Mouse (Mus musculus) liver, embryonic 15.5 days (tissue): Measurements from ENCODE around the gene Sugt1. TPM values are rescaled to one million over a fixed set of nuclear protein-coding genes. Genes with fewer than 3 reads are reported as not detected.

ENCODE experiments used
- ATAC-seq: fragments of 200-750 bp; cut with Nextera tagmentation; 2 replicates; pipeline ENCODE4 v1.8.0; 2017; ENCODE audit warnings: moderate number of reproducible peaks, mild to moderate bottlenecking, moderate library complexity; ENCODE audit not compliant: insufficient read depth
- H3K27ac ChIP-seq: fragments of 300-500 bp; sonication (generic); replicated peaks from 2 replicates; pipeline ENCODE4 v1.5.1; 2015; ENCODE audit warnings: mild to moderate bottlenecking, inconsistent platforms
- H3K27me3 ChIP-seq: fragments of 300-500 bp; sonication (generic); 2 replicates; pipeline ENCODE4 v1.6.1; 2015; ENCODE audit warnings: mild to moderate bottlenecking, inconsistent platforms
- H3K36me3 ChIP-seq: fragments of 300-500 bp; sonication (generic); replicated peaks from 2 replicates; pipeline ENCODE4 v1.6.1; 2015; ENCODE audit warnings: moderate library complexity, mild to moderate bottlenecking, inconsistent platforms
- H3K4me1 ChIP-seq: fragments of 300-500 bp; sonication (generic); replicated peaks from 2 replicates; pipeline ENCODE4 v1.6.1; 2015; ENCODE audit warnings: inconsistent platforms
- H3K4me2 ChIP-seq: fragments of 300-500 bp; sonication (generic); 2 replicates; pipeline ENCODE4 v1.6.1; 2015; ENCODE audit warnings: moderate library complexity, mild to moderate bottlenecking, inconsistent platforms
- H3K4me3 ChIP-seq: fragments of 300-500 bp; sonication (generic); replicated peaks from 2 replicates; pipeline ENCODE4 v1.5.1; 2015; ENCODE audit warnings: mild to moderate bottlenecking, inconsistent platforms
- H3K9ac ChIP-seq: fragments of 300-500 bp; sonication (generic); 2 replicates; pipeline ENCODE4 v1.6.1; 2015; ENCODE audit warnings: moderate library complexity, mild to moderate bottlenecking, inconsistent platforms
- H3K9me3 ChIP-seq: fragments of 300-500 bp; sonication (generic); replicated peaks from 2 replicates; pipeline ENCODE4 v1.6.1; 2016; ENCODE audit warnings: inconsistent platforms
- WGBS: fragments of 180-500 bp; shearing (Covaris S2); methylation state at CpG from one replicate; pipeline ENCODE4 v1.1.7; 2015; ENCODE audit warnings: mixed read lengths; ENCODE audit not compliant: insufficient replicate concordance; 5-methylcytosine and 5-hydroxymethylcytosine counted together
- polyA plus RNA-seq: library from polyadenylated mRNA; unstranded; fragments of >200 nt; fragmentation: Nextera tagmentation; extraction: Ambion mirVana; gene quantifications from 2 replicates; pipeline ENCODE4 v1.2.1, GENCODE M21; 2015

Sugt1 gene
- polyA plus RNA-seq, 1 experiment from 2014 or later: 34.0 TPM

DNA sequence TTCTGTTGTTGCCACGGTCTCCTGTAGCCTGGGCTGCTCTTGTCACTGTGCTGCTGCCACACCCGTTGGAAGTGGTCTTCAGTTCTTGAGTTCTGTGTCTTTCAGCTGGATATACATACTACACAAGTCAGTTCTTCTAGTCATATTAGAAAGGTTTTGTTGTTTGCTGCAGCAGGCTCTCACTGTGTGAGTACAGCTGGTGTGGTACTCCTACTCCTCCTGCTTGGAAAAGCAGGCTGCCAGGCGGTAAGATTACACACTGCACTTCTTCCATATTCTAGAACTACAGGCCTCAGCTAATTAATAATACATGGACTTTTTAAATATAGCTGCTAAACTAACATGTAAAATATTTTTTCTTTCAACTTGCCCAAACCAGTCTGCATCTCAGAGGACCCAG, 19.4 kb downstream of the Sugt1 start:
- 76% methylated on average over 3 of the region's 3 CpGs for WGBS
- H3K27ac ChIP-seq: no peak overlapping the region
- H3K4me1 ChIP-seq: no peaks in the 10 kb centered on the region
- H3K36me3 ChIP-seq: peaks cover 63% of the 10 kb centered on the region
- no peak overlapping the region for H3K4me2 ChIP-seq
- H3K27me3 ChIP-seq: no peaks in the 10 kb centered on the region
- H3K9ac ChIP-seq: no peak overlapping the region
- H3K4me3 ChIP-seq: no peak overlapping the region
- ATAC-seq: no peak
- no peaks in the 10 kb centered on the region for H3K9me3 ChIP-seq

DNA sequence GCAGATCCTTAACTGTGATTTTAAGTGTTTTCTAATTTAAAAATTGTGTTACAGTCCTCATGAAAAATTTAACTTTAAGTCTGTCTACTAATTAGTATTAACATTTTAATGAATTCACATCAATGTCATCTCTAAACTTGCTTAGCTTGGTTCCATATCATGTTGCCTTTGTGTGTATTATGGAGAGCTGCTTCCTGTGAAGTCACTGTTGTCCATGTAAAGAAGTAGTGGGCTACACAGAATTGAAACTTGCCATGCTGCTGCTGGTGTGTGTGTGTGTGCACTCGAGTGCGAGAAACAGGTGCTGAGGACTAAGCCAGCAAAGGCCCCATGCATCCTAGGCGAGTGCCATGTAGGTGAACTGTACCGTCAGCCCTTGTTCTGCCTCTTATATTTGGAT, 19.9 kb downstream of the Sugt1 start:
- Histone ChIP-seq H3K9ac (no peak overlapping the region), H3K4me1 (no peaks in the 10 kb centered on the region), H3K4me3 (no peak overlapping the region), H3K4me2 (no peak overlapping the region), H3K36me3 (peaks cover 62% of the 10 kb centered on the region), H3K9me3 (no peaks in the 10 kb centered on the region), H3K27me3 (no peaks in the 10 kb centered on the region), H3K27ac (no peak overlapping the region)
- ATAC-seq: no peak
- WGBS: 84% methylated on average over 4 of the region's 4 CpGs

DNA sequence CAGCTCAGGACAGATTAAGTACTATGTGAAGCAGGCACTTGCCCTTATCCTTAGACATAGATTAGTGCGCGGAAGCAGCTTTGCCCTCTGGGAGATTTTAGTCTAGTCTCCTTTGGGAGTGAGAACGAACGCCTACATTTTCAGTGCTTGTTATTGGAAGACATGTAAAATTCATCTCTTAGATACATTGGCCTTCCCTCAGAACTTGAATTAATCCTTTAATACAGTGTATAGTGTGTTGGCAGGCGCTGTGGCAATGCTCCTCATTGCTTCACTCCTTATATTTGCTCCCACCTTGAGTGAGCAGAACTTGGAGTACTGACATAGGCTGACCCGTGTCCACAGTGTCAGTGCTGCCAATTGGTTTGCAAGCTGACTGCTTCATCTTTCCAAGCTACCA, 20.8 kb downstream of the Sugt1 start:
- Histone ChIP-seq H3K9me3 (no peaks in the 10 kb centered on the region), H3K27me3 (no peaks in the 10 kb centered on the region), H3K4me3 (no peak overlapping the region), H3K27ac (no peak overlapping the region), H3K36me3 (peaks cover 63% of the 10 kb centered on the region), H3K4me1 (no peaks in the 10 kb centered on the region), H3K4me2 (no peak overlapping the region), H3K9ac (no peak overlapping the region)
- WGBS: 79% methylated on average over 6 of the region's 6 CpGs
- no peak for ATAC-seq

DNA sequence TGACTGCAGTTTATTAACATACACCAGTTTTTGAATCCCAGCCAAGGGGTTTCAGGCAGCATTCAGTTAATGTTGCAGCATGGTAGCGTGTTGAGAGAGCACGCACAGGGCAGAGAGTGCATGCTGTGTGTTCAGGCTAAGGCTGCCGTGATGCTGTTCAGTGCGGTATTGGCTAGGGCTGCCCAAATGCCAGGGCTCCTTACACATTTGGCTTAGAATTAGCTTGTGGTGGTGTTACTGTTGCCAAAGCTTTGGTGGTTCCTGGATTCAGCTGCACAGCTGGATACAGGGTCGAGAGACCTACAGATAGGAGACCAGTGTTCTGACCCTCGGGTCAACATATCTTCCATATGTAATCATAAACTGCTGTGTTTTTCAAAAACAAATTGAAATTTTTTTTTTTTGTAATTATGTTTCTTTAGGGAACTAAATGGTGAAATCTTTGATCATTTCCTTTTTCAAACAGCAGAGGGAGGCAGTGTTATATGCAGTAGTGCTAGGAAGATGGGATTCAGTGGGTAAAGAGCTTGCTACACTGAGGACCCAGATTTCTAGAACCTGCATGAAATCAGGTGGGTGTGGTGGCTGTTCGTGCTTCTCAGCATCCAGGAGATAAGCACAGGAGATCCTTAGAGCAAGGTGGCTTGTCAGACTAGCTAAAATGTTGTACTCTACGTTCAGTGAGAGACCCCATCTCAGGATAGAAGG, 29.8 kb downstream of the Sugt1 start:
- Histone ChIP-seq H3K9ac (no peak overlapping the region), H3K4me3 (no peak overlapping the region), H3K4me2 (no peak overlapping the region), H3K9me3 (no peaks in the 10 kb centered on the region), H3K4me1 (peaks cover 8% of the 10 kb centered on the region), H3K27ac (no peak overlapping the region), H3K27me3 (no peaks in the 10 kb centered on the region), H3K36me3 (peaks cover 43% of the 10 kb centered on the region)
- 76% methylated on average over 8 of the region's 8 CpGs for WGBS
- ATAC-seq: no peak

DNA sequence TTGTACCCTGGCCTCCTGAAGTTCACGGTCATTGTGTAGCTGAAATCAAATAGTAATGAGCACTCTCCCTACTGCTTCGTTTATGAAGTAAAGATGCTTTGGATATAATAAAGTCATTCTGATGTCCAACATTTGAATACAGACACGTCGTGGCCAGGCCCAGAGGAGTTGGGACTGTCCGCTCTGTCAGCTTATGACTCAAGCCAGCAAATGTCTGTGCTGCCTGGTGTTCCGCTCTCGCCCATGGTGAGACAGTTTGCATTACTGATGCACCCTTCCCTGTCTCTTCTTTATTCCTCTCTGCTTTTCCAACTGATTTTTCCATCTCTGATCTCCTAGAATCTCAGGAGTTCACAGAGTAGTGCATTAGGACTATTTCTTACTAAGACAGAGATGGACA, 32.3 kb downstream of the Sugt1 start:
- Histone ChIP-seq H3K9me3 (no peaks in the 10 kb centered on the region), H3K9ac (no peak overlapping the region), H3K4me1 (peaks cover 8% of the 10 kb centered on the region), H3K27ac (no peak overlapping the region), H3K27me3 (no peaks in the 10 kb centered on the region), H3K4me3 (no peak overlapping the region), H3K36me3 (peaks cover 34% of the 10 kb centered on the region), H3K4me2 (no peak overlapping the region)
- 85% methylated on average over 7 of the region's 7 CpGs for WGBS
- ATAC-seq: no peak

DNA sequence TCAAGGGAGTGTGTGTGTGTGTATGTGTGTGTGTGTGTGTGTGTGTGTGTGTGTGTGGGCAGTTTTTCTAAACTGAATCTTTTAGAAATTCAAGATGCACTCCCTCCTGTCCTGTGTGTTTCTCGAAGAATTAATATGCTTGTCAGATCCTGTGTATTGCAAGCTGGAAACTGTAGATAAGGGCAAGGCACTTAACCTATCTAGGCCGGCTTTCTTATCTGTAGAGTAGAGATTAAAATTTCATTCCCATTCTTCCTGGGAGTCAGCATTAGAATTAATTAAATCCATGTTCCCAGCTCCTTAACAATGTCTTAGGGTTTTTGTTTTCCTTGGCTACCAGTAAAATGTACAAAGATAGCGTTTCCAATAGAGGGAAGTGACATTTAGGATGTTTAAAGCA, 33.7 kb downstream of the Sugt1 start:
- Histone ChIP-seq H3K27me3 (no peaks in the 10 kb centered on the region), H3K36me3 (peaks cover 40% of the 10 kb centered on the region), H3K9ac (no peak overlapping the region), H3K4me3 (no peak overlapping the region), H3K4me2 (no peak overlapping the region), H3K4me1 (peaks cover 8% of the 10 kb centered on the region), H3K9me3 (no peaks in the 10 kb centered on the region), H3K27ac (no peak overlapping the region)
- WGBS: 37% methylated on average over 3 of the region's 3 CpGs
- 0 out of 2 replicates have a peak, but pooled peaks have one; percentile 42 for ATAC-seq

DNA sequence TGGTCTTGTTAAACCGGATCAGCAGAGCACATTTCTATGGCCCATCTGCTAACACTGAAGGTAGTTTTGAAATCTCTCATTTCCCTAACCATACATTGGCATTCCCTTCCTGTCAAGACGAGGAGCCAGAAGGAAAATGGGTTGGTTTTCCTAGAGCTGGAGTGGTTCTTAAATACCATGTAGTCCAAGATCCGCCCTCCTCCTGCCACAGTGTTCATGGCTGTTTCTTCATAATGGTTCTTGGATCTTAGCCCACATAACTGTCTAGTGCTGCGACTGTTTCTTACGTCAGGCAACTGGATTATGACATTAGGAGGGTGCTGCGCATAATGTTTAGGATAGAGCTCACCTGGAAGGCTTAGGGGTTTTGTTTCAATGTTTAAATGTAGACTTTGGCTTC, 44.8 kb downstream of the Sugt1 start:
- no peak overlapping the region for H3K27ac ChIP-seq
- H3K9ac ChIP-seq: no peak overlapping the region
- no peak overlapping the region for H3K4me2 ChIP-seq
- no peak overlapping the region for H3K4me3 ChIP-seq
- 82% methylated on average over 6 of the region's 6 CpGs for WGBS
- H3K4me1 ChIP-seq: no peaks in the 10 kb centered on the region
- peaks cover 8% of the 10 kb centered on the region; the same call in 1 of the 2 replicates for H3K36me3 ChIP-seq
- H3K9me3 ChIP-seq: no peaks in the 10 kb centered on the region
- H3K27me3 ChIP-seq: no peaks in the 10 kb centered on the region
- no peak for ATAC-seq

DNA sequence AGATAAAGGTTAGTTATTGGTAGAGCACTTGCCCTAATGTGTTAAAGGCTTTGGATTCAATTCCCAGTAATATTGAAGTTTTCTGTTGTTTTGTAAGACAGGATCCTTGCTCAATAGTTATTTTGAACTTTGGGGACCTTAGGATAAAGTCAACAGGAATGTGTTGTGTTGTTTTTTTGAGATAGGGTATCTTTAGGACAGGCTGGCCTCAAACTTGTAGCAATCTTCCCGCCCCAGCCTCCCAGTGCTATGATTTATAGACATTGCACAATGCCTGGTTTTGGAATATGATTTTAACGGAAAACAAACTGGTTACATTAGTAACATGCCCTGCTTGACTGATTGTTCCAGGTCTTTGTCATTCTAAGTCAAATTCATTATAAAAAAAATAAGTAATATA, 45.7 kb downstream of the Sugt1 start:
- WGBS: 67% methylated on average over 2 of the region's 2 CpGs

DNA sequence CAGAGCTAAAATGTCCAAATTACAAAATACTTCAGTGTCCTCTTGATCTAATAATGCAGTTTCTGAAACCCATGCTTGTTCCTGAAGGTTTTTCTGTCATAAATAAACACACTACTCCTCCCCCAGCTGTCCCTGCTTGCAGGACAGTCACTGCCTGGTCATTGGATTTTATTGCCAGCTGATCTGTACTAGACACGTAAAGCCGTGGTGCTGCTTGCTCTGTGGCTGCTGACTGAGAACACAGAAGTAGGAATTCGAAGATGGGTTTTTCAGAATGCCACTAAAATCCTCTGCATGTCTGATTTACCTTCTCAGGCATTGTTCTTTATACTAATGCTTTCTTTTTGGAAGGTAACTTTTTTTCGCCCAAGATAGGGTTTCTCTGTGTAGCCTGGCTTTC, 49.3 kb downstream of the Sugt1 start:
- no peak overlapping the region for H3K27ac ChIP-seq
- H3K9me3 ChIP-seq: no peaks in the 10 kb centered on the region
- ATAC-seq: no peak
- no peaks in the 10 kb centered on the region for H3K27me3 ChIP-seq
- H3K4me2 ChIP-seq: no peak overlapping the region
- WGBS: 59% methylated on average over 4 of the region's 4 CpGs
- H3K36me3 ChIP-seq: no peaks in the 10 kb centered on the region
- no peak overlapping the region for H3K4me3 ChIP-seq
- no peaks in the 10 kb centered on the region for H3K4me1 ChIP-seq
- H3K9ac ChIP-seq: no peak overlapping the region

More for the DNA sequence above, 45.7 kb downstream of the Sugt1 start:
- no peak overlapping the region for H3K9ac ChIP-seq
- no peaks in the 10 kb centered on the region for H3K9me3 ChIP-seq
- H3K4me2 ChIP-seq: no peak overlapping the region
- H3K27me3 ChIP-seq: no peaks in the 10 kb centered on the region
- 0 out of 2 replicates have a peak, but pooled peaks cover 2% of the 10 kb centered on the region for H3K36me3 ChIP-seq
- no peaks in the 10 kb centered on the region for H3K4me1 ChIP-seq
- H3K4me3 ChIP-seq: no peak overlapping the region
- no peak for ATAC-seq
- no peak overlapping the region for H3K27ac ChIP-seq

DNA sequence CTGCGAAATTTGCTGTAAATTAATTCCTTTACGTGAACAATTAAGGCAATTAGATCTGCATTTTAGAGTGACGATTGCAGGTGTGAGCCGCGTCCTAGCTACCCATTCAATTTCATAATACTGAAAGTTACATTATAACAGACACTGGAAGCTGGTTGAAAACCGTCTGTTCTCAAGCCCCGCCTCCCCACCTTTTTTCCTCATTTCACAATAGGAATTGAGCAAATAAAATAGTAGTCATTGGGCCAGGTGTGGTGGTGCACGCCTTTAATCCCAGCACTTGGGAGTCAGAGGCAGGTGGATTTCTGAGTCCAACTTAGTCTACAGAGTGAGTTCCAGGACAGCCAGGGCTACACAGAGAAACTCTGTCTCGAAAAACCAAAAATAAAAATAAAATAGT, 54.6 kb downstream of the Sugt1 start:
- no peak for ATAC-seq
- Histone ChIP-seq H3K9ac (no peak overlapping the region), H3K4me1 (no peaks in the 10 kb centered on the region), H3K27ac (no peak overlapping the region), H3K27me3 (peaks cover 29% of the 10 kb centered on the region), H3K4me2 (no peak overlapping the region), H3K4me3 (no peak overlapping the region), H3K36me3 (no peaks in the 10 kb centered on the region), H3K9me3 (no peaks in the 10 kb centered on the region)
- WGBS: 61% methylated on average over 9 of the region's 9 CpGs

DNA sequence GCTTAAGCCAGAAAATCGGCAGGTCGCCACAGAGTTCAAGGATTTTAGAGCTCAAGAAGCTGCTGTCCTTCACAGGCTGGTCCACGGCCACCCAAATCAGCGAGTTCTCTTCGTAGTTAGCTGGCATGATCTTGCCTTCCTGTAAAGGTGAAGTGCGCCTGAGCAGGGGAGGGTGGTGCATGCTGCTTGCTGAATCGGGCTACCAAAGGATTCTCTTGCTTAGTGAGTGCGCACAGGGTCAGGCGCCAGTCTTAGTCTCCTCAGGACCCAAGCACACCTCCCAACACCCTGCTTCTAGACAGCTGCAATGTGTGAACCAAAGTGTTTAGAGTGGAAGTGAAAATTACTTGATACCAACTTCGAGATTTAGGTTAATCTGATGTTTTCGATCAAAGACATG, 57.9 kb downstream of the Sugt1 start:
- no peaks in the 10 kb centered on the region for H3K4me1 ChIP-seq
- H3K4me3 ChIP-seq: no peak overlapping the region
- H3K9ac ChIP-seq: no peak overlapping the region
- H3K27ac ChIP-seq: no peak overlapping the region
- ATAC-seq: no peak
- H3K36me3 ChIP-seq: no peaks in the 10 kb centered on the region
- H3K27me3 ChIP-seq: peaks cover 29% of the 10 kb centered on the region
- WGBS: 15% methylated on average over 11 of the region's 11 CpGs
- no peaks in the 10 kb centered on the region for H3K9me3 ChIP-seq
- no peak overlapping the region for H3K4me2 ChIP-seq

DNA sequence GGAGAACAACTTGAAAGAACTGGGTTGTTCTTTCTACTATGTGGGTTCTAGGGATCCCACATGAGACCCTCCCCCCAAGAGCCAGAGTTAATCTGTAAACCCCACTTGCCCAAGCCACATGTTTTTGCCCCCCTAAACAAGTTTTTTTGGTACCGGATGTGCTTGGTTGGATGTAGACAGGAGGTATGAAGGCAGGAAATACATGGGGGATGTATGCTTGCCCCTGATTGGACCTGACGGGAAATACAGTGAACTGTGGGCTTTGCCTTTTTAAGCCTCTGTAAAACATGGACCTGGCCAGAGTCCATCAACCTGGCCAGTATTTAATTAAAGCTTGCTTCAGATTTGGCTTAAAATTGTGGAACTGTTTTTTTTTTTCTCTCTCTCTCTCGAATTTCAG, 62.2 kb downstream of the Sugt1 start:
- Histone ChIP-seq H3K9me3 (no peaks in the 10 kb centered on the region), H3K4me2 (no peak overlapping the region), H3K4me3 (no peak overlapping the region), H3K36me3 (no peaks in the 10 kb centered on the region), H3K4me1 (no peaks in the 10 kb centered on the region), H3K27ac (no peak overlapping the region), H3K27me3 (peaks cover 20% of the 10 kb centered on the region), H3K9ac (no peak overlapping the region)
- 38% methylated on average over 3 of the region's 3 CpGs for WGBS
- no peak for ATAC-seq
